Mouse (Mus musculus) central nervous system, embryonic 11.5 days (tissue): ENCODE data around the gene Slc10a4. TPM values are rescaled to one million over a fixed set of nuclear protein-coding genes. Genes with fewer than 3 reads are reported as not detected.

Experiments used
- polyA plus RNA-seq: library from polyadenylated mRNA; depleted of rRNA; stranded (reverse); fragments of >200 nt; gene quantifications from 2 replicates; pipeline ENCODE4 v1.2.3, GENCODE M21; 2012; rRNA removed

Slc10a4 gene
- polyA plus RNA-seq = 5.2 and 9.3 TPM in 2 replicates

GRCm38 (mm10) chr5:73006784-73007581 lies at the start of gene Slc10a4:
Gene Slc10a4, plus strand, starts transcription at chr5:73006883.

GRCm38 (mm10) chr5:72974602-72975001 lies 32.1 kb upstream of the Slc10a4 start, which contains the start of gene Gm10135:
Gene Gm10135, minus strand, starts transcription at chr5:72974702.

Other genes starting within 250 kb of the Slc10a4 start
- 3.7 and 4.4 TPM in 2 replicates for gene Tec, start 138.4 kb upstream of the Slc10a4 start, polyA plus RNA-seq
- 17.2 and 27.9 TPM in 2 replicates for gene Slain2, start 92.6 kb upstream of the Slc10a4 start, polyA plus RNA-seq
- not detected in 2 replicates for gene Gm10135, start 32.2 kb upstream of the Slc10a4 start, polyA plus RNA-seq
- 37.3 and 55.8 TPM in 2 replicates for gene Fryl, start 249.7 kb downstream of the Slc10a4 start, polyA plus RNA-seq